Mouse (Mus musculus) cerebellum, adult 2 months (tissue): ENCODE measurements around the gene Epb41l5.

Source experiments
- CTCF ChIP-seq: fragments of 200-500 bp; IDR thresholded peaks from 2 replicates; pipeline ENCODE4 v1.5.1; 2011; ENCODE audit warnings: low read depth, mild to moderate bottlenecking, control low read depth, low read length, moderate library complexity, borderline replicate concordance; ENCODE audit not compliant: insufficient read depth
- POLR2A ChIP-seq: fragments of 200-500 bp; IDR thresholded peaks from 2 replicates; pipeline ENCODE4 v1.6.1; 2011; ENCODE audit warnings: low read length, control low read depth, borderline replicate concordance; ENCODE audit not compliant: insufficient read depth

DNA sequence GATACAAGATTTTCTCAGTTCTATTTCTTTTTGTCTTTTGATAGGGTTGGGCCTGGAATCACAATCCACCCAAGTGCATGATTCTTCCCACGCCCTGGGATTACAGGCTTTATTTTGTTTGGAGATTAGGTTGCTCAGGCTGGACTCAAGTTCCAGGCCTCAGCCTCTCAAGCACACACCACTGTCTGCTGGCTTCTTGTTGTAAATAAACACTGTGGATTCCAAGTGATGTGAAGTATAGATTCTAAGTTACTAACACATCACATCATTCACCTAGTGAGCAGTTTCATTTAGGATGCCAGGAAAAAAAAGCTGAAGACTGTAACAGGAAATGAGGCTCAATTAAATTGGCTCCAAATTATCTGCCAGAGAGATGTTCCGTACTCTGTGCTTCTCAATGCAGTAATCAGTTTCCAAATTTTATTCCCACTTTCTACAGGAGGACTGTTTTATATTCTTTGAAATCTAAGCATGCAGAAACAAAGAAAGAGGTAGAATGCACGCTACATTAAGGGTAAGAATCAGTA lies 51.8 kb downstream of the Epb41l5 start:
- TF ChIP-seq CTCF (no peak), POLR2A (no peak)
